16 mouse cellular contexts compared by ENCODE assay signal in genomic region chr2:152487024-152487423, GRCm38 (mm10). TPM values are rescaled to one million over a fixed set of nuclear protein-coding genes. Genes with fewer than 3 reads are reported as not detected.
A peak's percentile ranks its signal among the peaks of the same experiment; 100 is the strongest.
DNase-seq lines count a peak whose midpoint lies in the region; ATAC-seq and TF ChIP-seq lines count a peak whose summit lies in the region.
"Had no signal": no experiment of that assay in that cellular context is flagged by ENCODE, and none has a peak within 500 bp of the region (broad histone marks: within the 10 kb centered on the region; RNA-seq: fewer than 3 reads in every experiment).

No protein-coding gene starts in this region.

- peak; percentile 59 for TF ChIP-seq CTCF in lung, postnatal 0 days (IDR thresholded peaks at IDR 0.05)
- peak; percentile 32; the same call in 1 of the 2 replicates for TF ChIP-seq CTCF in bone marrow, adult 2 months (IDR thresholded peaks at IDR 0.05; ENCODE audit: control insufficient read depth, insufficient read depth, low read length)
- TF ChIP-seq CTCF in small intestine, adult 2 months (IDR thresholded peaks at IDR 0.05; ENCODE audit: extremely low read depth, insufficient read length, insufficient replicate concordance, low read depth, low read length): peak; percentile 30; the same call in 1 of the 2 replicates

- no peaks in the 10 kb centered on the region for H3K9me3 ChIP-seq in lung, postnatal 0 days (ENCODE audit: low read length)
- no peaks in the 10 kb centered on the region for H3K9me3 ChIP-seq in hindbrain, embryonic 12.5 days (replicated peaks)
- H3K9me3 ChIP-seq: heart, embryonic 15.5 days had no signal

- H3K4me1 ChIP-seq in lung, postnatal 0 days (ENCODE audit: insufficient read depth, low read depth, low read length): no peaks in the 10 kb centered on the region
- no peaks in the 10 kb centered on the region for H3K4me1 ChIP-seq in bone marrow, adult 2 months (ENCODE audit: control insufficient read depth, insufficient read depth, low read length)
- H3K4me1 ChIP-seq in small intestine, adult 2 months (ENCODE audit: control insufficient read depth, insufficient read depth, insufficient read length, low read length): no peaks in the 10 kb centered on the region
- H3K4me1 ChIP-seq in hindbrain, embryonic 12.5 days: no peaks in the 10 kb centered on the region
- H3K4me1 ChIP-seq: heart, embryonic 15.5 days had no signal

- no peak overlapping the region for H3K27ac ChIP-seq in lung, postnatal 0 days (ENCODE audit: low read length)
- H3K27ac ChIP-seq in bone marrow, adult 2 months (ENCODE audit: control insufficient read depth, insufficient read depth, low read depth, low read length, poor library complexity): no peak overlapping the region
- no peak overlapping the region for H3K27ac ChIP-seq in small intestine, adult 2 months (ENCODE audit: insufficient read depth, low read depth, low read length)
- H3K27ac ChIP-seq in hindbrain, embryonic 12.5 days: no peak overlapping the region
- H3K27ac ChIP-seq: heart, embryonic 15.5 days; macrophage had no signal

- H3K4me3 ChIP-seq in lung, postnatal 0 days (ENCODE audit: low read depth, low read length): no peak overlapping the region
- no peak overlapping the region for H3K4me3 ChIP-seq in bone marrow, adult 2 months (replicated peaks; ENCODE audit: control insufficient read depth, low read depth, low read length)
- no peak overlapping the region for H3K4me3 ChIP-seq in small intestine, adult 2 months (ENCODE audit: low read depth, low read length)
- H3K4me3 ChIP-seq in hindbrain, embryonic 12.5 days: no peak overlapping the region
- H3K4me3 ChIP-seq: heart, embryonic 15.5 days had no signal

- no peak for ATAC-seq in lung, postnatal 0 days
- ATAC-seq in hindbrain, embryonic 12.5 days (ENCODE audit: low FRiP score): no peak

- no peaks in the 10 kb centered on the region for H3K27me3 ChIP-seq in lung, postnatal 0 days (replicated peaks; ENCODE audit: insufficient read depth, low read length)
- no peaks in the 10 kb centered on the region for H3K27me3 ChIP-seq in small intestine, adult 2 months (ENCODE audit: control insufficient read depth, insufficient read depth, low read length)
- no peaks in the 10 kb centered on the region for H3K27me3 ChIP-seq in hindbrain, embryonic 12.5 days
- H3K27me3 ChIP-seq: heart, embryonic 15.5 days had no signal

- no peaks in the 10 kb centered on the region for H3K36me3 ChIP-seq in lung, postnatal 0 days (ENCODE audit: insufficient read depth, low read length)
- H3K36me3 ChIP-seq in small intestine, adult 2 months (ENCODE audit: control insufficient read depth, insufficient read depth, low read length): no peaks in the 10 kb centered on the region
- H3K36me3 ChIP-seq in hindbrain, embryonic 12.5 days: no peaks in the 10 kb centered on the region
- H3K36me3 ChIP-seq: heart, embryonic 15.5 days had no signal

- no peak overlapping the region for H3K9ac ChIP-seq in lung, postnatal 0 days (replicated peaks; ENCODE audit: low read depth)
- H3K9ac ChIP-seq in hindbrain, embryonic 12.5 days: no peak overlapping the region
- H3K9ac ChIP-seq: heart, embryonic 15.5 days had no signal

- no peak for TF ChIP-seq EP300 in lung, postnatal 0 days (IDR thresholded peaks at IDR 0.05)

- WGBS in lung, postnatal 0 days: 76% methylated on average over 2 of the region's 2 CpGs
- 79% methylated on average over 2 of the region's 2 CpGs for WGBS in bone marrow, adult 2 months
- 77% methylated on average over 2 of the region's 2 CpGs for WGBS in small intestine, adult 2 months
- WGBS in hindbrain, embryonic 12.5 days: 78% methylated on average over 2 of the region's 2 CpGs

- DNase-seq in gastrocnemius, postnatal 10 days: peak; percentile 7
- no peak for DNase-seq in gastrocnemius, adult 18-20 months (ENCODE audit: low spot score)
- no peak for DNase-seq in lung, postnatal 0 days (ENCODE audit: low spot score)
- no peak for DNase-seq in lung, postnatal 10 days
- DNase-seq in heart, postnatal 4 days: no peak
- DNase-seq: adrenal gland, postnatal 14 days; kidney, adult 8-10 months; right cerebral cortex, adult 18-20 months had no signal

- no peak overlapping the region for H3K4me2 ChIP-seq in lung, postnatal 0 days (replicated peaks; ENCODE audit: low read depth, low read length)
- no peak overlapping the region for H3K4me2 ChIP-seq in hindbrain, embryonic 12.5 days (replicated peaks)
- H3K4me2 ChIP-seq: heart, embryonic 15.5 days had no signal

- TF ChIP-seq POLR2A in bone marrow, adult 2 months (IDR thresholded peaks at IDR 0.05; ENCODE audit: borderline replicate concordance, control insufficient read depth, low read depth, low read length): no peak
- TF ChIP-seq POLR2A in small intestine, adult 2 months (IDR thresholded peaks at IDR 0.05; ENCODE audit: low read depth, low read length): no peak

RNA-seq across cellular contexts. Expression of gene Defb22, which starts 2.9 kb away (rescaled TPM):
- not detected for total RNA-seq in gastrocnemius, postnatal 10 days (2021)
- total RNA-seq in gastrocnemius, adult 18-20 months (2021): not detected
- not detected in 2 replicates for polyA plus RNA-seq in lung, postnatal 0 days (2015; fragmentation: Nextera tagmentation; extraction: Ambion mirVana)
- not detected in 2 replicates for polyA plus RNA-seq in bone marrow, adult 2 months (2011; ENCODE audit: insufficient read depth, insufficient read length, low replicate concordance, missing spikeins)
- polyA plus RNA-seq in small intestine, adult 2 months (2012; rRNA removed): not detected in 2 replicates
- polyA plus RNA-seq in hindbrain, embryonic 12.5 days (2016; fragmentation: Nextera tagmentation; extraction: Ambion mirVana): not detected in 2 replicates
- not detected for total RNA-seq in heart, postnatal 4 days (2021)
- total RNA-seq: adrenal gland, postnatal 14 days; left cerebral cortex, postnatal 10 days had no signal
- polyA plus RNA-seq: heart, embryonic 15.5 days; macrophage; neural tube, embryonic 11.5 days; stomach, embryonic 16.5 days had no signal

RNA-seq across cellular contexts. Expression of gene Defb20, which starts 10.2 kb away (rescaled TPM):
- not detected for total RNA-seq in gastrocnemius, postnatal 10 days (2021)
- total RNA-seq in gastrocnemius, adult 18-20 months (2021): not detected
- polyA plus RNA-seq in lung, postnatal 0 days (2015; fragmentation: Nextera tagmentation; extraction: Ambion mirVana): not detected in 2 replicates
- not detected in 2 replicates for polyA plus RNA-seq in bone marrow, adult 2 months (2011; ENCODE audit: insufficient read depth, insufficient read length, low replicate concordance, missing spikeins)
- polyA plus RNA-seq in small intestine, adult 2 months (2012; rRNA removed): not detected in 2 replicates
- not detected in 2 replicates for polyA plus RNA-seq in hindbrain, embryonic 12.5 days (2016; fragmentation: Nextera tagmentation; extraction: Ambion mirVana)
- not detected for total RNA-seq in heart, postnatal 4 days (2021)
- total RNA-seq: adrenal gland, postnatal 14 days; left cerebral cortex, postnatal 10 days had no signal
- polyA plus RNA-seq: heart, embryonic 15.5 days; macrophage; neural tube, embryonic 11.5 days; stomach, embryonic 16.5 days had no signal

RNA-seq across cellular contexts. Expression of gene Defb23, which starts 22.6 kb away (rescaled TPM):
- not detected for total RNA-seq in gastrocnemius, postnatal 10 days (2021)
- not detected for total RNA-seq in gastrocnemius, adult 18-20 months (2021)
- polyA plus RNA-seq in lung, postnatal 0 days (2015; fragmentation: Nextera tagmentation; extraction: Ambion mirVana): not detected in 2 replicates
- polyA plus RNA-seq in bone marrow, adult 2 months (2011; ENCODE audit: insufficient read depth, insufficient read length, low replicate concordance, missing spikeins): not detected in 2 replicates
- polyA plus RNA-seq in small intestine, adult 2 months (2012; rRNA removed): not detected in 2 replicates
- not detected in 2 replicates for polyA plus RNA-seq in hindbrain, embryonic 12.5 days (2016; fragmentation: Nextera tagmentation; extraction: Ambion mirVana)
- not detected for total RNA-seq in heart, postnatal 4 days (2021)
- total RNA-seq: adrenal gland, postnatal 14 days; left cerebral cortex, postnatal 10 days had no signal
- polyA plus RNA-seq: heart, embryonic 15.5 days; macrophage; neural tube, embryonic 11.5 days; stomach, embryonic 16.5 days had no signal

RNA-seq across cellular contexts. Expression of gene Defb26, which starts 24.5 kb away (rescaled TPM):
- total RNA-seq in gastrocnemius, postnatal 10 days (2021): not detected
- total RNA-seq in gastrocnemius, adult 18-20 months (2021): not detected
- not detected in 2 replicates for polyA plus RNA-seq in lung, postnatal 0 days (2015; fragmentation: Nextera tagmentation; extraction: Ambion mirVana)
- polyA plus RNA-seq in bone marrow, adult 2 months (2011; ENCODE audit: insufficient read depth, insufficient read length, low replicate concordance, missing spikeins): not detected in 2 replicates
- polyA plus RNA-seq in small intestine, adult 2 months (2012; rRNA removed): not detected in 2 replicates
- polyA plus RNA-seq in hindbrain, embryonic 12.5 days (2016; fragmentation: Nextera tagmentation; extraction: Ambion mirVana): not detected in 2 replicates
- total RNA-seq in heart, postnatal 4 days (2021): not detected
- total RNA-seq: adrenal gland, postnatal 14 days; left cerebral cortex, postnatal 10 days had no signal
- polyA plus RNA-seq: heart, embryonic 15.5 days; macrophage; neural tube, embryonic 11.5 days; stomach, embryonic 16.5 days had no signal

RNA-seq across cellular contexts. Expression of gene Defb28, which starts 31.0 kb away (rescaled TPM):
- total RNA-seq in gastrocnemius, postnatal 10 days (2021): not detected
- total RNA-seq in gastrocnemius, adult 18-20 months (2021): not detected
- not detected in 2 replicates for polyA plus RNA-seq in lung, postnatal 0 days (2015; fragmentation: Nextera tagmentation; extraction: Ambion mirVana)
- not detected in 2 replicates for polyA plus RNA-seq in bone marrow, adult 2 months (2011; ENCODE audit: insufficient read depth, insufficient read length, low replicate concordance, missing spikeins)
- polyA plus RNA-seq in small intestine, adult 2 months (2012; rRNA removed): not detected in 2 replicates
- not detected in 2 replicates for polyA plus RNA-seq in hindbrain, embryonic 12.5 days (2016; fragmentation: Nextera tagmentation; extraction: Ambion mirVana)
- not detected for total RNA-seq in heart, postnatal 4 days (2021)
- total RNA-seq: adrenal gland, postnatal 14 days; left cerebral cortex, postnatal 10 days had no signal
- polyA plus RNA-seq: heart, embryonic 15.5 days; macrophage; neural tube, embryonic 11.5 days; stomach, embryonic 16.5 days had no signal
